Mouse (Mus musculus) heart, adult 11 months (tissue): Measurements from ENCODE around the gene Lekr1.
"Not testable (repeated sequence)": the region's sequence is repeated elsewhere in the genome, so short reads cannot be mapped to it uniquely, and the experiment has no call there.

Experiments used
- DNase-seq: peaks from one replicate; pipeline ENCODE4 v3.0.0; 2022

Gene Lekr1

GRCm38 (mm10) chr3:65769666-65770065, 103.6 kb downstream of the Lekr1 start:
- DNase-seq: not testable (repeated sequence)

- DNase-seq: no peak
Observed at GRCm38 (mm10) chr3:65773910-65774309, 107.9 kb downstream of the Lekr1 start.

- no peak for DNase-seq
Observed at GRCm38 (mm10) chr3:65775096-65775495, 109.1 kb downstream of the Lekr1 start.

GRCm38 (mm10) chr3:65782246-65782645, 116.2 kb downstream of the Lekr1 start:
- DNase-seq: no peak

- no peak for DNase-seq
Observed at GRCm38 (mm10) chr3:65790076-65790685, 124.2 kb downstream of the Lekr1 start.

- no peak for DNase-seq
Observed at GRCm38 (mm10) chr3:65793561-65793960, 127.5 kb downstream of the Lekr1 start.

- DNase-seq: no peak
Observed at GRCm38 (mm10) chr3:65794711-65795110, 128.7 kb downstream of the Lekr1 start.

GRCm38 (mm10) chr3:65797345-65798137, 131.5 kb downstream of the Lekr1 start:
- DNase-seq: no peak

- DNase-seq: no peak
Observed at GRCm38 (mm10) chr3:65800962-65801361, 134.9 kb downstream of the Lekr1 start.

GRCm38 (mm10) chr3:65802185-65802584, 136.2 kb downstream of the Lekr1 start:
- DNase-seq: peak; percentile 92

- DNase-seq: peak; percentile 97
Observed at GRCm38 (mm10) chr3:65802868-65803267, 136.8 kb downstream of the Lekr1 start.

- DNase-seq: no peak
Observed at GRCm38 (mm10) chr3:65814881-65815280, 148.9 kb downstream of the Lekr1 start.

- no peak for DNase-seq
Observed at GRCm38 (mm10) chr3:65816012-65816411, 150.0 kb downstream of the Lekr1 start.

GRCm38 (mm10) chr3:65818597-65818996, 152.6 kb downstream of the Lekr1 start:
- no peak for DNase-seq

- DNase-seq: peak; percentile 92
Observed at GRCm38 (mm10) chr3:65819841-65820240, 153.8 kb downstream of the Lekr1 start.

GRCm38 (mm10) chr3:65824886-65825285, 158.9 kb downstream of the Lekr1 start:
- DNase-seq: no peak

GRCm38 (mm10) chr3:65826716-65827115, 160.7 kb downstream of the Lekr1 start:
- DNase-seq: no peak

GRCm38 (mm10) chr3:65827400-65827799, 161.4 kb downstream of the Lekr1 start:
- DNase-seq: no peak

GRCm38 (mm10) chr3:65828020-65828419, 162.0 kb downstream of the Lekr1 start:
- DNase-seq: peak; percentile 93

- DNase-seq: peak; percentile 97
Observed at GRCm38 (mm10) chr3:65829230-65829629, 163.2 kb downstream of the Lekr1 start.

GRCm38 (mm10) chr3:65829943-65830483, 164.0 kb downstream of the Lekr1 start:
- DNase-seq: no peak

- peak; percentile 98 for DNase-seq
Observed at GRCm38 (mm10) chr3:65830801-65831200, 164.8 kb downstream of the Lekr1 start.

GRCm38 (mm10) chr3:65832398-65832797, 166.4 kb downstream of the Lekr1 start:
- no peak for DNase-seq

- peak; percentile 71 for DNase-seq
Observed at GRCm38 (mm10) chr3:65836435-65836834, 170.4 kb downstream of the Lekr1 start.
